22 mouse cellular contexts compared by ENCODE assay signal in genomic region chr1:159932092-159932491, GRCm38 (mm10).
DNase-seq lines count a peak whose midpoint lies in the region; ATAC-seq and TF ChIP-seq lines count a peak whose summit lies in the region.
"Had no signal": no experiment of that assay in that cellular context is flagged by ENCODE, and none has a peak within 500 bp of the region (broad histone marks: within the 10 kb centered on the region; RNA-seq: fewer than 3 reads in every experiment).

No protein-coding gene starts in this region.

- no peak for TF ChIP-seq POLR2A in heart, adult 2 months (IDR thresholded peaks at IDR 0.05; ENCODE audit: insufficient read depth, low read depth, low read length)
- no peak for TF ChIP-seq POLR2A in lung, adult 2 months (IDR thresholded peaks at IDR 0.05; ENCODE audit: borderline replicate concordance, extremely low read depth, low read depth, low read length)
- TF ChIP-seq POLR2A in CH12.LX (IDR thresholded peaks at IDR 0.05; ENCODE audit: low read depth, low read length), result no peak

- peaks cover 5% of the 10 kb centered on the region for H3K4me1 ChIP-seq in heart, adult 2 months (ENCODE audit: control insufficient read depth, insufficient read depth, low read length)
- H3K4me1 ChIP-seq in lung, postnatal 0 days (ENCODE audit: insufficient read depth, low read depth, low read length), result no peaks in the 10 kb centered on the region
- H3K4me1 ChIP-seq in lung, adult 2 months (ENCODE audit: control insufficient read depth, insufficient read depth, low read length), result peaks cover 2% of the 10 kb centered on the region
- no peaks in the 10 kb centered on the region for H3K4me1 ChIP-seq in CH12.LX (ENCODE audit: control insufficient read depth in 1 of 2, insufficient read depth in 2 of 2)
- H3K4me1 ChIP-seq: forebrain, embryonic 10.5 days; hindbrain, embryonic 12.5 days; limb, embryonic 13.5 days; liver, embryonic 13.5 days; midbrain, embryonic 10.5 days had no signal

- in situ Hi-C loops in CH12.LX (cut with MboI; ENCODE audit: low pct_ligation_motif_present, low pct_unique_long_range_greater_than_20kb, low sequenced_read_pairs), result no loop called here

- no peaks in the 10 kb centered on the region for H3K9me3 ChIP-seq in lung, postnatal 0 days (ENCODE audit: low read length)
- H3K9me3 ChIP-seq in CH12.LX (replicated peaks; ENCODE audit: low read length), result no peaks in the 10 kb centered on the region
- H3K9me3 ChIP-seq: forebrain, embryonic 10.5 days; hindbrain, embryonic 12.5 days; limb, embryonic 13.5 days; liver, embryonic 13.5 days; midbrain, embryonic 10.5 days; neural tube, embryonic 15.5 days had no signal

- no peak for DNase-seq in heart, adult 2 months
- no peak for DNase-seq in heart, adult 11 months
- no peak for DNase-seq in lung, postnatal 0 days (ENCODE audit: low spot score)
- no peak for DNase-seq in lung, adult 2 months
- DNase-seq in CH12.LX (ENCODE audit: extremely low read depth), result no peak
- peak; percentile 51 for DNase-seq in adipocyte (ENCODE audit: low spot score)
- no peak for DNase-seq in ovary, postnatal 14 days (ENCODE audit: low spot score)
- no peak for DNase-seq in gastrocnemius, postnatal 10 days
- DNase-seq: adrenal gland, postnatal 25 days; forebrain, postnatal 0 days; heart, postnatal 10 days; liver, embryonic 13.5 days; lung, postnatal 14 days; right cerebral cortex, postnatal 4 days; thymus, postnatal 36 days had no signal

- H3K36me3 ChIP-seq in heart, adult 2 months (ENCODE audit: control insufficient read depth, insufficient read depth, low read length), result peaks cover 6% of the 10 kb centered on the region
- no peaks in the 10 kb centered on the region for H3K36me3 ChIP-seq in lung, postnatal 0 days (ENCODE audit: insufficient read depth, low read length)
- no peaks in the 10 kb centered on the region for H3K36me3 ChIP-seq in CH12.LX (replicated peaks in 1 of 2; ENCODE audit: control insufficient read depth in 1 of 2, insufficient read depth in 1 of 2, low read length in 1 of 2)
- H3K36me3 ChIP-seq: forebrain, embryonic 10.5 days; hindbrain, embryonic 12.5 days; limb, embryonic 13.5 days; liver, embryonic 13.5 days; midbrain, embryonic 10.5 days; neural tube, embryonic 15.5 days had no signal

- intact Hi-C loops in heart, adult 2 months (cut with DNase I), result loop anchor here (2.0 kb wide), 1 partner anchor 19 kb away; no protein-coding TSS in a partner anchor

- H3K4me3 ChIP-seq in heart, adult 2 months, result no peak overlapping the region
- H3K4me3 ChIP-seq in lung, postnatal 0 days (ENCODE audit: low read depth, low read length), result no peak overlapping the region
- no peak overlapping the region for H3K4me3 ChIP-seq in lung, adult 2 months (replicated peaks; ENCODE audit: extremely low read depth, low read depth, low read length)
- no peak overlapping the region for H3K4me3 ChIP-seq in CH12.LX (replicated peaks in 1 of 3; ENCODE audit: low read depth in 2 of 3, low read length in 2 of 3, poor library complexity in 1 of 3)
- H3K4me3 ChIP-seq: forebrain, embryonic 10.5 days; hindbrain, embryonic 12.5 days; limb, embryonic 13.5 days; liver, embryonic 13.5 days; midbrain, embryonic 10.5 days; neural tube, embryonic 15.5 days had no signal

- no peak overlapping the region for H3K9ac ChIP-seq in heart, adult 2 months (ENCODE audit: low read depth, low read length)
- no peak overlapping the region for H3K9ac ChIP-seq in lung, postnatal 0 days (replicated peaks; ENCODE audit: low read depth)
- no peak overlapping the region for H3K9ac ChIP-seq in CH12.LX (ENCODE audit: insufficient read depth, low read depth)
- H3K9ac ChIP-seq: forebrain, postnatal 0 days; hindbrain, embryonic 12.5 days; limb, embryonic 13.5 days; liver, embryonic 13.5 days; neural tube, embryonic 15.5 days had no signal

- TF ChIP-seq EP300 in heart, adult 2 months (IDR thresholded peaks at IDR 0.05; ENCODE audit: insufficient read depth, low read depth, low read length), result no peak
- no peak for TF ChIP-seq EP300 in lung, postnatal 0 days (IDR thresholded peaks at IDR 0.05)
- no peak for TF ChIP-seq EP300 in CH12.LX (IDR thresholded peaks at IDR 0.05; ENCODE audit: low read length)

- no peak overlapping the region for H3K4me2 ChIP-seq in lung, postnatal 0 days (replicated peaks; ENCODE audit: low read depth, low read length)
- no peak overlapping the region for H3K4me2 ChIP-seq in CH12.LX (ENCODE audit: insufficient read depth, low read depth, poor library complexity, severe bottlenecking)
- H3K4me2 ChIP-seq: heart, embryonic 11.5 days; hindbrain, embryonic 12.5 days; limb, embryonic 13.5 days; liver, embryonic 13.5 days; neural tube, embryonic 15.5 days had no signal

- dilution Hi-C loops in CH12.LX (cut with MboI; ENCODE audit: extremely low pct_ligation_motif_present, extremely low pct_unique_long_range_greater_than_20kb, low sequenced_read_pairs), result no loop called here

- peak; percentile 41 for TF ChIP-seq RAD21 in CH12.LX (IDR thresholded peaks at IDR 0.05; ENCODE audit: low read depth, low read length)

- no peaks in the 10 kb centered on the region for H3K79me2 ChIP-seq in heart, adult 2 months (replicated peaks; ENCODE audit: control insufficient read depth, insufficient read depth, low read length)
- H3K79me2 ChIP-seq in CH12.LX (replicated peaks; ENCODE audit: control insufficient read depth, extremely low read depth, insufficient read depth, poor library complexity, severe bottlenecking), result no peaks in the 10 kb centered on the region

- ATAC-seq in lung, postnatal 0 days, result no peak
- ATAC-seq: forebrain, postnatal 0 days; inflammation-experienced regulatory T-cells, adult 6 months had no signal

- no peaks in the 10 kb centered on the region for H3K27me3 ChIP-seq in heart, adult 2 months (ENCODE audit: control insufficient read depth, insufficient read depth, low read length)
- H3K27me3 ChIP-seq in lung, postnatal 0 days (replicated peaks; ENCODE audit: insufficient read depth, low read length), result no peaks in the 10 kb centered on the region
- no peaks in the 10 kb centered on the region for H3K27me3 ChIP-seq in CH12.LX (replicated peaks)
- H3K27me3 ChIP-seq: hindbrain, embryonic 12.5 days; limb, embryonic 13.5 days; liver, embryonic 13.5 days; neural tube, embryonic 15.5 days had no signal

- peak; percentile 27 for TF ChIP-seq CTCF in heart, adult 2 months (IDR thresholded peaks at IDR 0.05)
- TF ChIP-seq CTCF in lung, postnatal 0 days (IDR thresholded peaks at IDR 0.05), result peak; percentile 34
- TF ChIP-seq CTCF in lung, adult 2 months (IDR thresholded peaks at IDR 0.05; ENCODE audit: insufficient read depth, low read length), result no peak
- TF ChIP-seq CTCF in CH12.LX (conservative IDR thresholded peaks at IDR 0.05 in 1 of 2, IDR thresholded peaks at IDR 0.05 in 1 of 2; ENCODE audit: low read depth in 2 of 2, low read length in 2 of 2), result peak in 1 of 2 experiments; percentile 41; a peak in 2 of 4 replicates

- H3K27ac ChIP-seq in heart, adult 2 months, result no peak overlapping the region
- H3K27ac ChIP-seq in lung, postnatal 0 days (ENCODE audit: low read length), result no peak overlapping the region
- no peak overlapping the region for H3K27ac ChIP-seq in CH12.LX (ENCODE audit: insufficient read depth, low read depth)
- H3K27ac ChIP-seq: forebrain, embryonic 10.5 days; hindbrain, embryonic 12.5 days; limb, embryonic 13.5 days; liver, embryonic 13.5 days; midbrain, embryonic 10.5 days; neural tube, embryonic 15.5 days had no signal

TF ChIP-seq in CH12.LX, 34 proteins besides CTCF, POLR2A, EP300 and RAD21:
- TF ChIP-seq CHD2 (IDR thresholded peaks at IDR 0.05; ENCODE audit: low read length) (no peak), SMC3 (IDR thresholded peaks at IDR 0.05; ENCODE audit: low read depth, low read length) (peak; percentile 15; the same call in 1 of the 2 replicates), E2F4 (IDR thresholded peaks at IDR 0.05; ENCODE audit: insufficient replicate concordance, low read depth, low read length) (no peak), USF2 (conservative IDR thresholded peaks at IDR 0.05; ENCODE audit: low read depth, low read length) (no peak)
